Mouse (Mus musculus) kidney, postnatal 0 days (tissue): ENCODE results near the gene Erbb4. TPM values are rescaled to one million over a fixed set of nuclear protein-coding genes. Genes with fewer than 3 reads are reported as not detected.

Experiments
- ATAC-seq: fragments of 200-750 bp; cut with Nextera tagmentation; replicated peaks from 2 replicates; pipeline ENCODE4 v1.8.0; 2017; ENCODE audit warnings: low read depth, moderate number of reproducible peaks, moderate TSS enrichment, moderate library complexity; ENCODE audit not compliant: low FRiP score
- DNase-seq: peaks from one replicate; pipeline ENCODE4 v3.0.0-alpha.2; 2016; ENCODE audit warnings: low spot score
- H3K27ac ChIP-seq: fragments of 300-500 bp; sonication (generic); 2 replicates; pipeline ENCODE4 v1.5.1; 2014; ENCODE audit warnings: mild to moderate bottlenecking
- H3K27me3 ChIP-seq: fragments of 300-500 bp; sonication (generic); 2 replicates; pipeline ENCODE4 v1.6.1; 2014; ENCODE audit warnings: low read length, mixed read lengths; ENCODE audit not compliant: insufficient read depth
- H3K36me3 ChIP-seq: fragments of 300-500 bp; sonication (generic); 2 replicates; pipeline ENCODE4 v1.6.1; 2014; ENCODE audit warnings: low read length, mixed read lengths; ENCODE audit not compliant: insufficient read depth
- H3K4me1 ChIP-seq: fragments of 300-500 bp; sonication (generic); replicated peaks from 2 replicates; pipeline ENCODE4 v1.6.1; 2014; ENCODE audit warnings: antibody characterized with exemption, low read length, mixed read lengths; ENCODE audit not compliant: insufficient read depth
- H3K4me2 ChIP-seq: fragments of 300-500 bp; sonication (generic); 2 replicates; pipeline ENCODE4 v1.6.1; 2014; ENCODE audit warnings: mild to moderate bottlenecking, low read length, moderate library complexity, mixed read lengths
- H3K4me3 ChIP-seq: fragments of 300-500 bp; sonication (generic); replicated peaks from 2 replicates; pipeline ENCODE4 v1.5.1; 2014; ENCODE audit warnings: low read depth, low read length
- H3K9ac ChIP-seq: fragments of 300-500 bp; sonication (generic); 2 replicates; pipeline ENCODE4 v1.6.1; 2014; ENCODE audit warnings: low read depth, low read length
- H3K9me3 ChIP-seq: fragments of 300-500 bp; sonication (generic); replicated peaks from 2 replicates; pipeline ENCODE4 v1.6.1; 2016; ENCODE audit warnings: low read length, inconsistent platforms, mixed read lengths
- CTCF ChIP-seq: IDR thresholded peaks from 2 replicates; pipeline ENCODE4 v1.5.1; 2016; ENCODE audit warnings: antibody characterized with exemption, low read depth, mild to moderate bottlenecking, moderate library complexity
- WGBS: fragments of 180-500 bp; shearing (Covaris S2); extraction: QIAGEN DNeasy Blood & Tissue Kit; methylation state at CpG from one replicate; pipeline ENCODE4 v1.1.7; 2014; 5-methylcytosine and 5-hydroxymethylcytosine counted together
- polyA plus RNA-seq: library from polyadenylated mRNA; unstranded; fragments of >200 nt; fragmentation: Nextera tagmentation; extraction: Ambion mirVana; gene quantifications from 2 replicates; pipeline ENCODE4 v1.2.1, GENCODE M21; 2015

The Erbb4 gene
- polyA plus RNA-seq, 1 experiment from 2014 or later = 5.0 TPM

- no peak overlapping the region for H3K9ac ChIP-seq
- H3K36me3 ChIP-seq = no peaks in the 10 kb centered on the region
- no peak for DNase-seq
- H3K4me1 ChIP-seq = no peaks in the 10 kb centered on the region
- no peak overlapping the region for H3K4me2 ChIP-seq
- no peak for TF ChIP-seq CTCF
- H3K27me3 ChIP-seq = no peaks in the 10 kb centered on the region
- no peak overlapping the region for H3K4me3 ChIP-seq
- H3K27ac ChIP-seq = no peak overlapping the region
- H3K9me3 ChIP-seq = no peaks in the 10 kb centered on the region
- no peak for ATAC-seq
Measured at GRCm38 (mm10) chr1:68832101-68832500, 275.8 kb downstream of the Erbb4 start.

GRCm38 (mm10) chr1:68831575-68831974, 276.3 kb downstream of the Erbb4 start:
- ATAC-seq (no peak), DNase-seq (no peak)
- Histone ChIP-seq H3K27ac (no peak overlapping the region), H3K4me2 (no peak overlapping the region), H3K9me3 (no peaks in the 10 kb centered on the region), H3K9ac (no peak overlapping the region), H3K36me3 (no peaks in the 10 kb centered on the region), H3K4me3 (no peak overlapping the region), H3K27me3 (no peaks in the 10 kb centered on the region), H3K4me1 (no peaks in the 10 kb centered on the region)
- WGBS = 78% methylated on average over 1 of the region's 1 CpGs
- no peak for TF ChIP-seq CTCF

DNA sequence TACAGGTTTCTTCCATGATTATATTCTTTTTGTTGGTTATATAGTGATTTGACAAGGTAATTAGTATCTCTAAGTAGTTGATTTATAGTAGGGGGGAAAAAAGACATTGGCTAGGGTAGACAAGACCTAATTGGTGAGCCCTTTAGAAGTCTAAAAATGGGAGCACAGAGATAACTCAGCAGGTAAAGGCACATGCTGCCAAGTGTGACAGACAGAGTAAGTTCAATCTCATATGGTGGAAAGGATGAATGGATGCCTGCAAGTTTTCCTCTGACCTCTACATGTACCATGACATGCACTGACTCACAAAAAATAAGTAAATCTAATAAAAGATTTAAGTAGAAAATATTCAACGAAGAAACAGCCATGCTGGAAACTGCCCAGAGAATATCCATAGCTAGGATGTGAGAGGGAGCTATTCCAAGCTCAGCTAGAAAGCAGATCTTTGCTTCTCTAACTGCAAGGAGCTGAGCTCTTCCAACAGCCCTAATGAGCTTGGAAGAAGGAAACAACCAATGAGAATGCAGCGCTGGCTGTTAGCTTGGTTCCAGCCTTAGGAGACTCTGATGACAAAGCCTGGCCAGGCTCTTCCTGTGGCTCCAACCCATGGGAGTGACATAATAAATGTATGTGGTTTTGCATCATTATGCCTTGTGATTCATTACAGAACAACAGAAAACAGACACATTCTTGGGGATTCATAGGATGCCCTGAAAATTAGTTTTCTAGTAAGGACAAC, 277.2 kb downstream of the Erbb4 start:
- no peak for ATAC-seq
- no peak overlapping the region for H3K9ac ChIP-seq
- no peak overlapping the region for H3K4me2 ChIP-seq
- WGBS = 77% methylated on average over 2 of the region's 2 CpGs
- DNase-seq = no peak
- no peak for TF ChIP-seq CTCF
- no peak overlapping the region for H3K27ac ChIP-seq
- H3K9me3 ChIP-seq = no peaks in the 10 kb centered on the region
- H3K36me3 ChIP-seq = no peaks in the 10 kb centered on the region
- H3K4me1 ChIP-seq = no peaks in the 10 kb centered on the region
- H3K27me3 ChIP-seq = no peaks in the 10 kb centered on the region
- no peak overlapping the region for H3K4me3 ChIP-seq

GRCm38 (mm10) chr1:68823116-68823644, 284.7 kb downstream of the Erbb4 start:
- Histone ChIP-seq H3K4me3 (no peak overlapping the region), H3K9ac (no peak overlapping the region), H3K27ac (no peak overlapping the region), H3K36me3 (no peaks in the 10 kb centered on the region), H3K4me1 (no peaks in the 10 kb centered on the region), H3K4me2 (no peak overlapping the region), H3K27me3 (no peaks in the 10 kb centered on the region), H3K9me3 (no peaks in the 10 kb centered on the region)
- ATAC-seq (peak; percentile 46; the same call in 1 of the 2 replicates), DNase-seq (peak; percentile 43)
- no peak for TF ChIP-seq CTCF
- 45% methylated on average over 2 of the region's 2 CpGs for WGBS

DNA sequence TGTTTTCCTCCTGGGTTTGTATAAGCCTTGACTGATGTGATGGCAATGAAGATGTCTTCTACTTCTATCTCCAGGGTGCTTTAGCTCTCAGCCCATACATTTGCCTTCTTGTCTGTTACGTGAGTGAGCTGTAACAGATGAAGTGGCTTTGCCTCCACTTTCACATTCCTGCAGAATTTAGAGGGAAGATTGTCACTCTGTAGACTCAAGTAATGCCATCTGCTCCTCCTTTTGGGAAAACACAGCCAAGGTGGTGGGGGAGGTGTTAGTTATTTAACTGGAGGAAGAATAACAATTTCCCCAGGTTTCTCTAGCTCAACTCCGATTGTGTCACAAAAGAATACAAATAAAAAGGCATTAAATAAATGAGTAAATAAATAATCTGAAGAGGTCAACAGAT, 301.1 kb downstream of the Erbb4 start:
- 51% methylated on average over 2 of the region's 2 CpGs for WGBS
- TF ChIP-seq CTCF = no peak
- no peak for ATAC-seq

GRCm38 (mm10) chr1:68787409-68788015, 320.3 kb downstream of the Erbb4 start:
- TF ChIP-seq CTCF = no peak
- Histone ChIP-seq H3K4me2 (no peak overlapping the region), H3K4me1 (no peaks in the 10 kb centered on the region), H3K9ac (no peak overlapping the region), H3K27me3 (no peaks in the 10 kb centered on the region), H3K9me3 (no peaks in the 10 kb centered on the region), H3K36me3 (no peaks in the 10 kb centered on the region), H3K4me3 (no peak overlapping the region), H3K27ac (no peak overlapping the region)
- DNase-seq (peak; percentile 74), ATAC-seq (no peak; the same call in 1 of the 2 replicates)
- 12% methylated on average over 4 of the region's 4 CpGs for WGBS

More for the DNA sequence above, 301.1 kb downstream of the Erbb4 start:
- Histone ChIP-seq H3K27ac (no peak overlapping the region), H3K4me1 (no peaks in the 10 kb centered on the region), H3K4me2 (no peak overlapping the region), H3K4me3 (no peak overlapping the region), H3K9me3 (no peaks in the 10 kb centered on the region), H3K36me3 (no peaks in the 10 kb centered on the region), H3K27me3 (no peaks in the 10 kb centered on the region), H3K9ac (no peak overlapping the region)
- DNase-seq = no peak
